Mouse (Mus musculus): ENCODE results near the gene Ado.

- TF ChIP-seq POLR2A (IDR thresholded peaks at IDR 0.05; ENCODE audit: low read depth, low read length) (no peak), CTCF (IDR thresholded peaks at IDR 0.05; ENCODE audit: extremely low read depth, insufficient read depth, insufficient read length, insufficient replicate concordance) (no peak)
These were observed 10.0 kb downstream of the Ado start for GRCm38 (mm10) chr10:67538585-67539400.
